Mouse (Mus musculus) kidney, embryonic 16.5 days (tissue): ENCODE results near the gene C5ar1. TPM values are rescaled to one million over a fixed set of nuclear protein-coding genes. Genes with fewer than 3 reads are reported as not detected.

Experiments
- polyA plus RNA-seq: library from polyadenylated mRNA; unstranded; fragments of >200 nt; fragmentation: Nextera tagmentation; extraction: Ambion mirVana; gene quantifications from 2 replicates; pipeline ENCODE4 v1.2.1, GENCODE M21; 2015

C5ar1 gene
- polyA plus RNA-seq, 1 experiment from 2014 or later: 2.7 TPM

Other genes starting within 250 kb of the C5ar1 start
- 7.1 and 7.5 TPM in 2 replicates for gene Bicra, start 211.6 kb downstream of the C5ar1 start, polyA plus RNA-seq
- 0.04 and 0.09 TPM in 2 replicates for gene Zfp541, start 197.7 kb downstream of the C5ar1 start, polyA plus RNA-seq
- 215 and 220 TPM in 2 replicates for gene Napa, start 161.1 kb downstream of the C5ar1 start, polyA plus RNA-seq
- gene Kptn, start 139.6 kb downstream of the C5ar1 start, polyA plus RNA-seq: 33.9 and 36.8 TPM in 2 replicates
- 0.12 and 0.17 TPM in 2 replicates for gene Slc8a2, start 129.7 kb downstream of the C5ar1 start, polyA plus RNA-seq
- 23.9 and 27.7 TPM in 2 replicates for gene Meis3, start 84.5 kb downstream of the C5ar1 start, polyA plus RNA-seq
- 21.3 and 21.5 TPM in 2 replicates for gene Dhx34, start 37.5 kb downstream of the C5ar1 start, polyA plus RNA-seq
- 0.09 and 0.11 TPM in 2 replicates for gene C5ar2, start 15.4 kb downstream of the C5ar1 start, polyA plus RNA-seq
- 16.4 and 19.7 TPM in 2 replicates for gene Inafm1, start 14.1 kb upstream of the C5ar1 start, polyA plus RNA-seq
- gene Ccdc9, start 27.3 kb upstream of the C5ar1 start, polyA plus RNA-seq: 30.9 and 31.2 TPM in 2 replicates
- 12.6 and 14.2 TPM in 2 replicates for gene Bbc3, start 48.9 kb upstream of the C5ar1 start, polyA plus RNA-seq
- 337 and 347 TPM in 2 replicates for gene Sae1, start 128.3 kb upstream of the C5ar1 start, polyA plus RNA-seq
- 14.8 and 14.9 TPM in 2 replicates for gene Zc3h4, start 141.4 kb upstream of the C5ar1 start, polyA plus RNA-seq
- 50.7 and 54.6 TPM in 2 replicates for gene Tmem160, start 193.2 kb upstream of the C5ar1 start, polyA plus RNA-seq
- gene Npas1, start 218.2 kb upstream of the C5ar1 start, polyA plus RNA-seq: 0.41 and 0.42 TPM in 2 replicates